Mouse (Mus musculus) brain, embryonic 14.5 days (tissue): ENCODE data around the gene Sox15.

Experiments used
- CTCF ChIP-seq: fragments of 200-500 bp; IDR thresholded peaks from 2 replicates; pipeline ENCODE4 v1.5.1; 2012; ENCODE audit warnings: inconsistent platforms, mild to moderate bottlenecking, moderate library complexity, borderline replicate concordance; ENCODE audit not compliant: insufficient read depth, insufficient read length; ENCODE audit errors: extremely low read depth
- POLR2A ChIP-seq: fragments of 200-500 bp; IDR thresholded peaks from 2 replicates; pipeline ENCODE4 v1.6.1; 2012; ENCODE audit warnings: mild to moderate bottlenecking, inconsistent platforms, borderline replicate concordance; ENCODE audit not compliant: poor library complexity, insufficient read depth, insufficient read length, severe bottlenecking; ENCODE audit errors: extremely low read depth

- TF ChIP-seq CTCF = no peak
- TF ChIP-seq POLR2A = no peak
Observed at GRCm38 (mm10) chr11:69622406-69622805, 32.7 kb upstream of the Sox15 start.
